Mouse (Mus musculus): ENCODE measurements around the gene Siglecg.

Gene Siglecg

GRCm38 (mm10) chr7:43442684-43443083, 34.7 kb downstream of the Siglecg start:
- no peak for DNase-seq (ENCODE audit: low read depth, low spot score)

GRCm38 (mm10) chr7:43443126-43443916, 35.3 kb downstream of the Siglecg start:
- peak; percentile 66 for DNase-seq (ENCODE audit: low read depth, low spot score)

GRCm38 (mm10) chr7:43443917-43444293, 35.9 kb downstream of the Siglecg start, which contains the start of the genes Etfb and Gm45233:
TSS of gene Etfb (plus strand) at chr7:43444083.
TSS of gene Gm45233 (plus strand) at chr7:43444128.
- peak; percentile 98 for DNase-seq (ENCODE audit: low read depth, low spot score)

- DNase-seq (ENCODE audit: low read depth, low spot score): no peak
These were observed 39.8 kb downstream of the Siglecg start for GRCm38 (mm10) chr7:43447801-43448200.

GRCm38 (mm10) chr7:43448246-43448645, 40.2 kb downstream of the Siglecg start:
- DNase-seq (ENCODE audit: low read depth, low spot score): no peak

- no peak for DNase-seq (ENCODE audit: low read depth, low spot score)
These were observed 41.8 kb downstream of the Siglecg start for GRCm38 (mm10) chr7:43449811-43450210.

GRCm38 (mm10) chr7:43451726-43452125, 43.7 kb downstream of the Siglecg start:
- DNase-seq (ENCODE audit: low read depth, low spot score): no peak

- DNase-seq (ENCODE audit: low read depth, low spot score): peak; percentile 81
These were observed 44.6 kb downstream of the Siglecg start for GRCm38 (mm10) chr7:43452609-43453008.

- no peak for DNase-seq (ENCODE audit: low read depth, low spot score)
These were observed 45.8 kb downstream of the Siglecg start for GRCm38 (mm10) chr7:43453599-43454355.

GRCm38 (mm10) chr7:43454371-43454770, 46.4 kb downstream of the Siglecg start:
- DNase-seq (ENCODE audit: low read depth, low spot score): no peak

GRCm38 (mm10) chr7:43462851-43463250, 54.8 kb downstream of the Siglecg start, which contains the start of gene Vsig10l:
TSS of gene Vsig10l (plus strand) at chr7:43463151.
- no peak for DNase-seq (ENCODE audit: low read depth, low spot score)

- no peak for DNase-seq (ENCODE audit: low read depth, low spot score)
These were observed 56.0 kb downstream of the Siglecg start for GRCm38 (mm10) chr7:43463976-43464375.

GRCm38 (mm10) chr7:43464864-43465343, 56.9 kb downstream of the Siglecg start:
- no peak for DNase-seq (ENCODE audit: low read depth, low spot score)

- peak; percentile 97 for DNase-seq (ENCODE audit: low read depth, low spot score)
These were observed 57.5 kb downstream of the Siglecg start for GRCm38 (mm10) chr7:43465344-43466098.

GRCm38 (mm10) chr7:43466099-43466694, 58.2 kb downstream of the Siglecg start:
- peak; percentile 90 for DNase-seq (ENCODE audit: low read depth, low spot score)
